Mouse (Mus musculus) testis, postnatal 14 days (tissue): Measurements from ENCODE around the gene Mlx.

Experiments
- DNase-seq: peaks from one replicate; pipeline ENCODE4 v3.0.0; 2021; ENCODE audit warnings: low spot score

The Mlx gene

GRCm38 (mm10) chr11:101138536-101139181, 51.6 kb downstream of the Mlx start:
- no peak for DNase-seq

GRCm38 (mm10) chr11:101140164-101140819, 53.2 kb downstream of the Mlx start:
- no peak for DNase-seq

- DNase-seq = no peak
These were observed 54.0 kb downstream of the Mlx start for GRCm38 (mm10) chr11:101141088-101141487.
